ENCODE assay signal across 32 mouse cellular contexts in the genomic region with DNA sequence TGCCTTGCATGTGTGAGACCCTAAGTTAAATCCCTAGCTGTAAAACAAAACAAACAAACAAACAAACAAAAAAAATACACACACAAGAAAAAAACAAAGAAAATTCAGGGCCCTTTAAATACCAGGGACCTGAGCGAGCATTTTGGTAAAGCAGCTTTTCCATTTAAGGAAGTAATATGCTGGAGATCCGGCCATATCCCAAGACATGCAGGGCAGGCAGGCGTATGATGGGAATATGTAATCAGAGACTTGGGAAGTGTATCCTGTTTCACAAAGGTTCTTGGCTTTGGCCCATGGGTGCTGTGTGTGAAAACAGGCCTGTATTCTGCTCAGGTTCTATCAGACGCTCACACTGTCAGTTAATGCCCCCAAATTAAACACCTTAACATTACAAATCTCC. TPM values are rescaled to one million over a fixed set of nuclear protein-coding genes. Genes with fewer than 3 reads are reported as not detected.
DNase-seq lines count a peak whose midpoint lies in the region; ATAC-seq and TF ChIP-seq lines count a peak whose summit lies in the region.
"Had no signal": no experiment of that assay in that cellular context is flagged by ENCODE, and none has a peak within 500 bp of the region (broad histone marks: within the 10 kb centered on the region; RNA-seq: fewer than 3 reads in every experiment).

No protein-coding gene starts in this region.

- 65% methylated on average over 4 of the region's 4 CpGs for WGBS in kidney, adult 2 months
- WGBS in liver, adult 2 months: 82% methylated on average over 4 of the region's 4 CpGs
- 75% methylated on average over 4 of the region's 4 CpGs for WGBS in liver, embryonic 12.5 days (ENCODE audit: insufficient replicate concordance)

- TF ChIP-seq POLR2A in kidney, adult 2 months (IDR thresholded peaks at IDR 0.05; ENCODE audit: low read depth, low read length): no peak
- TF ChIP-seq POLR2A in liver, adult 2 months (IDR thresholded peaks at IDR 0.05; ENCODE audit: extremely low read depth, insufficient read depth, low read length): no peak

- no peaks in the 10 kb centered on the region for H3K9me3 ChIP-seq in liver, embryonic 12.5 days (replicated peaks)
- H3K9me3 ChIP-seq: embryonic facial prominence, embryonic 10.5 days; embryonic facial prominence, embryonic 13.5 days; forebrain, embryonic 12.5 days; forebrain, embryonic 15.5 days; heart, embryonic 12.5 days; heart, embryonic 15.5 days; hindbrain, embryonic 10.5 days; hindbrain, embryonic 13.5 days had no signal

- no peaks in the 10 kb centered on the region for H3K27me3 ChIP-seq in kidney, adult 2 months (replicated peaks; ENCODE audit: control insufficient read depth, insufficient read depth, low read length)
- no peaks in the 10 kb centered on the region for H3K27me3 ChIP-seq in liver, adult 2 months (ENCODE audit: control insufficient read depth, insufficient read depth, low read length)
- H3K27me3 ChIP-seq in liver, embryonic 12.5 days (replicated peaks): peaks cover 25% of the 10 kb centered on the region
- H3K27me3 ChIP-seq: heart, embryonic 15.5 days had no signal

- peaks cover 14% of the 10 kb centered on the region; the same call in 1 of the 2 replicates for H3K79me2 ChIP-seq in liver, adult 2 months (ENCODE audit: control insufficient read depth, insufficient read depth, low read length)

- H3K27ac ChIP-seq in kidney, adult 2 months (ENCODE audit: insufficient read depth, low read depth, low read length): peak overlapping the region; percentile 75
- peak overlapping the region; percentile 27 for H3K27ac ChIP-seq in liver, adult 2 months (replicated peaks; ENCODE audit: insufficient read depth, low read depth, low read length)
- H3K27ac ChIP-seq in liver, embryonic 12.5 days: no peak overlapping the region
- H3K27ac ChIP-seq in brown adipose tissue, adult 24 weeks (replicated peaks; ENCODE audit: low read depth, low read length): peak overlapping the region; percentile 56; the same call in 1 of the 2 replicates
- H3K27ac ChIP-seq: embryonic facial prominence, embryonic 10.5 days; embryonic facial prominence, embryonic 13.5 days; forebrain, embryonic 12.5 days; forebrain, embryonic 15.5 days; hindbrain, embryonic 10.5 days; hindbrain, embryonic 13.5 days had no signal

- H3K4me1 ChIP-seq in kidney, adult 2 months (ENCODE audit: control insufficient read depth, insufficient read depth, low read length): peaks cover 32% of the 10 kb centered on the region
- peaks cover 9% of the 10 kb centered on the region; the same call in 1 of the 2 replicates for H3K4me1 ChIP-seq in liver, adult 2 months (ENCODE audit: control insufficient read depth, insufficient read depth, low read length)
- H3K4me1 ChIP-seq in liver, embryonic 12.5 days: peaks cover 17% of the 10 kb centered on the region
- no peaks in the 10 kb centered on the region for H3K4me1 ChIP-seq in brown adipose tissue, adult 24 weeks (ENCODE audit: control insufficient read depth, insufficient read depth, insufficient read length, low read length)

- no peak overlapping the region for H3K9ac ChIP-seq in liver, adult 2 months (ENCODE audit: low read depth, low read length)
- H3K9ac ChIP-seq in liver, embryonic 12.5 days: no peak overlapping the region
- H3K9ac ChIP-seq: embryonic facial prominence, embryonic 13.5 days; forebrain, embryonic 12.5 days; forebrain, embryonic 15.5 days; heart, embryonic 12.5 days; heart, embryonic 15.5 days; hindbrain, embryonic 13.5 days had no signal

- no peak overlapping the region for H3K4me2 ChIP-seq in liver, embryonic 12.5 days
- H3K4me2 ChIP-seq: embryonic facial prominence, embryonic 13.5 days; forebrain, embryonic 12.5 days; forebrain, embryonic 15.5 days; heart, embryonic 12.5 days; heart, embryonic 15.5 days; hindbrain, embryonic 13.5 days had no signal

- TF ChIP-seq CTCF in kidney, adult 2 months (conservative IDR thresholded peaks at IDR 0.05; ENCODE audit: insufficient read depth, insufficient read length, low read depth, low read length): no peak
- TF ChIP-seq CTCF in liver, adult 2 months (IDR thresholded peaks at IDR 0.05; ENCODE audit: low read depth, low read length): no peak

- no peaks in the 10 kb centered on the region for H3K36me3 ChIP-seq in kidney, adult 2 months (ENCODE audit: control insufficient read depth, insufficient read depth, low read length)
- no peaks in the 10 kb centered on the region for H3K36me3 ChIP-seq in liver, adult 2 months (ENCODE audit: control insufficient read depth, insufficient read depth, low read length)
- no peaks in the 10 kb centered on the region for H3K36me3 ChIP-seq in liver, embryonic 12.5 days
- H3K36me3 ChIP-seq: embryonic facial prominence, embryonic 10.5 days; embryonic facial prominence, embryonic 13.5 days; forebrain, embryonic 12.5 days; forebrain, embryonic 15.5 days; heart, embryonic 12.5 days; heart, embryonic 15.5 days; hindbrain, embryonic 10.5 days; hindbrain, embryonic 13.5 days had no signal

- ATAC-seq in liver, embryonic 12.5 days: no peak
- ATAC-seq: activated CD4-positive, CD25-positive, alpha-beta regulatory T cell, adult 4 months; CD4-positive, CD25-positive, alpha-beta regulatory T cell, adult 4 months; forebrain, embryonic 15.5 days; hindbrain, embryonic 16.5 days had no signal

- no peak overlapping the region for H3K4me3 ChIP-seq in kidney, adult 2 months (ENCODE audit: insufficient read depth, low read depth, low read length)
- no peak overlapping the region for H3K4me3 ChIP-seq in liver, adult 2 months (ENCODE audit: insufficient read depth, low read depth, low read length)
- no peak overlapping the region for H3K4me3 ChIP-seq in liver, embryonic 12.5 days
- no peak overlapping the region for H3K4me3 ChIP-seq in brown adipose tissue, adult 24 weeks (ENCODE audit: insufficient read depth, low read depth, low read length)
- H3K4me3 ChIP-seq: embryonic facial prominence, embryonic 10.5 days; embryonic facial prominence, embryonic 13.5 days; erythroblast, embryonic 14.5 days; forebrain, embryonic 12.5 days; forebrain, embryonic 15.5 days; heart, embryonic 12.5 days; heart, embryonic 15.5 days; hindbrain, embryonic 10.5 days; hindbrain, embryonic 13.5 days had no signal

- DNase-seq in kidney, adult 2 months: no peak
- no peak for DNase-seq in kidney, adult 11 months
- no peak for DNase-seq in liver, adult 2 months (ENCODE audit: extremely low read depth, low read depth, low spot score)
- peak; percentile 29 for DNase-seq in NIH3T3 (ENCODE audit: low read depth)
- no peak for DNase-seq in adrenal gland, postnatal 36 days
- no peak for DNase-seq in frontal cortex, postnatal 36 days (ENCODE audit: low spot score in 2 of 2)
- DNase-seq: adrenal gland, adult 8-10 months; adrenal gland, postnatal 25 days; cerebellum, adult 11 months; cerebellum, adult 2 months; cerebellum, postnatal 10 days; cerebellum, postnatal 36 days; embryo, embryonic 11 days; gastrocnemius, postnatal 25 days; heart, adult 18-20 months; heart, postnatal 10 days; heart, postnatal 36 days had no signal

RNA-seq across cellular contexts. Expression of a gene that starts 4.2 kb away (rescaled TPM):
- polyA plus RNA-seq in kidney, adult 2 months (2012; rRNA removed): 421 and 474 TPM in 2 replicates
- total RNA-seq in liver, adult 2 months (2014; rRNA removed): 24.8 and 28.9 TPM in 2 replicates
- 120 and 133 TPM in 2 replicates for polyA plus RNA-seq in liver, adult 2 months (2012; rRNA removed)
- polyA plus RNA-seq in liver, embryonic 12.5 days (2016; fragmentation: Nextera tagmentation; extraction: Ambion mirVana): 25.9 and 28.4 TPM in 2 replicates
- polyA plus RNA-seq in brown adipose tissue, adult 24 weeks (2012; ENCODE audit: insufficient read depth, insufficient read length, missing spikeins): 3.9 and 5.6 TPM in 2 replicates
- total RNA-seq in adrenal gland, postnatal 36 days (2021): 10 to 100 TPM; 28.7 to 48.2 TPM
- polyA plus RNA-seq: C2C12 had no signal

RNA-seq across cellular contexts. Expression of a gene that starts 11.6 kb away (rescaled TPM):
- polyA plus RNA-seq in kidney, adult 2 months (2012; rRNA removed): 12.3 and 16.1 TPM in 2 replicates
- 1.0 and 1.7 TPM in 2 replicates for total RNA-seq in liver, adult 2 months (2014; rRNA removed)
- 5.0 and 11.3 TPM in 2 replicates for polyA plus RNA-seq in liver, adult 2 months (2012; rRNA removed)
- polyA plus RNA-seq in liver, embryonic 12.5 days (2016; fragmentation: Nextera tagmentation; extraction: Ambion mirVana): 4.6 and 5.1 TPM in 2 replicates
- polyA plus RNA-seq in brown adipose tissue, adult 24 weeks (2012; ENCODE audit: insufficient read depth, insufficient read length, missing spikeins): 4.6 and 7.2 TPM in 2 replicates
- total RNA-seq in adrenal gland, postnatal 36 days (2021): 1 to 10 TPM; 3.6 to 4.9 TPM
- polyA plus RNA-seq: activated CD4-positive, CD25-positive, alpha-beta regulatory T cell, adult 4 months; CD4-positive, CD25-positive, alpha-beta regulatory T cell, adult 4 months had no signal

RNA-seq across cellular contexts. Expression of a gene that starts 26.2 kb away (rescaled TPM):
- polyA plus RNA-seq in kidney, adult 2 months (2012; rRNA removed): 0.07 and 0.11 TPM in 2 replicates
- total RNA-seq in liver, adult 2 months (2014; rRNA removed): 0.13 TPM in 1 of 2 replicates, not detected in the other
- 0.05 and 0.28 TPM in 2 replicates for polyA plus RNA-seq in liver, adult 2 months (2012; rRNA removed)
- polyA plus RNA-seq in liver, embryonic 12.5 days (2016; fragmentation: Nextera tagmentation; extraction: Ambion mirVana): 2.6 and 3.6 TPM in 2 replicates
- not detected in 2 replicates for polyA plus RNA-seq in brown adipose tissue, adult 24 weeks (2012; ENCODE audit: insufficient read depth, insufficient read length, missing spikeins)
- 1 to 10 TPM; 2.7 to 3.0 TPM for total RNA-seq in adrenal gland, postnatal 36 days (2021)
- polyA plus RNA-seq: activated CD4-positive, CD25-positive, alpha-beta regulatory T cell, adult 4 months; CD4-positive, CD25-positive, alpha-beta regulatory T cell, adult 4 months had no signal

RNA-seq across cellular contexts. Expression of a gene that starts 29.2 kb away (rescaled TPM):
- 4.6 and 7.2 TPM in 2 replicates for polyA plus RNA-seq in kidney, adult 2 months (2012; rRNA removed)
- total RNA-seq in liver, adult 2 months (2014; rRNA removed): 2.3 and 6.9 TPM in 2 replicates
- polyA plus RNA-seq in liver, adult 2 months (2012; rRNA removed): 5.2 and 7.4 TPM in 2 replicates
- 3.0 and 3.9 TPM in 2 replicates for polyA plus RNA-seq in liver, embryonic 12.5 days (2016; fragmentation: Nextera tagmentation; extraction: Ambion mirVana)
- 2.5 TPM in 1 of 2 replicates, not detected in the other for polyA plus RNA-seq in brown adipose tissue, adult 24 weeks (2012; ENCODE audit: insufficient read depth, insufficient read length, missing spikeins)
- 1 to 10 TPM; 2.7 to 3.3 TPM for total RNA-seq in adrenal gland, postnatal 36 days (2021)
- polyA plus RNA-seq: erythroblast, embryonic 14.5 days had no signal

RNA-seq across cellular contexts. Expression of a gene that starts 39.4 kb away (rescaled TPM):
- 179 and 207 TPM in 2 replicates for polyA plus RNA-seq in kidney, adult 2 months (2012; rRNA removed)
- total RNA-seq in liver, adult 2 months (2014; rRNA removed): 40.7 and 59.9 TPM in 2 replicates
- polyA plus RNA-seq in liver, adult 2 months (2012; rRNA removed): 132 and 143 TPM in 2 replicates
- polyA plus RNA-seq in liver, embryonic 12.5 days (2016; fragmentation: Nextera tagmentation; extraction: Ambion mirVana): 59.2 and 64.3 TPM in 2 replicates
- 72.2 and 79.7 TPM in 2 replicates for polyA plus RNA-seq in brown adipose tissue, adult 24 weeks (2012; ENCODE audit: insufficient read depth, insufficient read length, missing spikeins)
- 10 to 100 TPM; 46.9 to 49.2 TPM for total RNA-seq in adrenal gland, postnatal 36 days (2021)
